In genomic region chrX:134547330-134547729, GRCm38 (mm10) we compare ENCODE assay signal across 20 mouse cellular contexts. TPM values are rescaled to one million over a fixed set of nuclear protein-coding genes. Genes with fewer than 3 reads are reported as not detected.
DNase-seq lines count a peak whose midpoint lies in the region; ATAC-seq and TF ChIP-seq lines count a peak whose summit lies in the region.
"Had no signal": no experiment of that assay in that cellular context is flagged by ENCODE, and none has a peak within 500 bp of the region (broad histone marks: within the 10 kb centered on the region; RNA-seq: fewer than 3 reads in every experiment).

No protein-coding gene starts in this region.

- H3K36me3 ChIP-seq in liver, adult 2 months (ENCODE audit: control insufficient read depth, insufficient read depth, low read length): no peaks in the 10 kb centered on the region
- H3K36me3 ChIP-seq in liver, embryonic 11.5 days (ENCODE audit: control insufficient read depth, insufficient read depth, low read length): no peaks in the 10 kb centered on the region; the same call in 1 of the 2 replicates
- no peaks in the 10 kb centered on the region for H3K36me3 ChIP-seq in liver, postnatal 0 days (replicated peaks; ENCODE audit: insufficient read depth, low read length)
- H3K36me3 ChIP-seq in liver, embryonic 12.5 days: peaks cover 14% of the 10 kb centered on the region; the same call in 1 of the 2 replicates

- 20% methylated on average over 4 of the region's 4 CpGs for WGBS in liver, adult 2 months
- 82% methylated on average over 4 of the region's 4 CpGs for WGBS in liver, embryonic 11.5 days
- WGBS in liver, postnatal 0 days (ENCODE audit: insufficient replicate concordance): 69% methylated on average over 4 of the region's 4 CpGs
- 82% methylated on average over 4 of the region's 4 CpGs for WGBS in liver, embryonic 12.5 days (ENCODE audit: insufficient replicate concordance)

- ATAC-seq in liver, embryonic 11.5 days (replicated peaks; ENCODE audit: low FRiP score): no peak
- ATAC-seq in liver, postnatal 0 days: peak; percentile 70
- no peak for ATAC-seq in liver, embryonic 12.5 days
- ATAC-seq: activated CD4-positive, CD25-positive, alpha-beta regulatory T cell, adult 4 months; CD4-positive, CD25-positive, alpha-beta regulatory T cell, adult 4 months; Patski had no signal

- TF ChIP-seq CTCF in liver, adult 2 months (IDR thresholded peaks at IDR 0.05; ENCODE audit: low read depth, low read length): no peak
- TF ChIP-seq CTCF in liver, postnatal 0 days (IDR thresholded peaks at IDR 0.05; ENCODE audit: low read depth): no peak

- H3K27me3 ChIP-seq in liver, adult 2 months (ENCODE audit: control insufficient read depth, insufficient read depth, low read length): no peaks in the 10 kb centered on the region
- H3K27me3 ChIP-seq in liver, embryonic 11.5 days (replicated peaks; ENCODE audit: control insufficient read depth, insufficient read depth, low read length): no peaks in the 10 kb centered on the region
- no peaks in the 10 kb centered on the region for H3K27me3 ChIP-seq in liver, postnatal 0 days (ENCODE audit: insufficient read depth, low read length)
- H3K27me3 ChIP-seq in liver, embryonic 12.5 days (replicated peaks): no peaks in the 10 kb centered on the region
- H3K27me3 ChIP-seq: CH12.LX, Patski had no signal

- peak; percentile 61 for DNase-seq in liver, adult 2 months (ENCODE audit: extremely low read depth, low read depth, low spot score)
- DNase-seq in liver, embryonic 11.5 days (ENCODE audit: low spot score): no peak
- DNase-seq in liver, postnatal 0 days: no peak
- DNase-seq: adrenal gland, adult 2 months; adrenal gland, adult 8-10 months; adrenal gland, postnatal 10 days; adrenal gland, postnatal 14 days; adrenal gland, postnatal 25 days; adrenal gland, postnatal 36 days; B cell, adult 2 months; cerebellum, adult 11 months; cerebellum, adult 11-12 months; cerebellum, adult 18-20 months had no signal

- no peak for TF ChIP-seq POLR2A in liver, adult 2 months (IDR thresholded peaks at IDR 0.05; ENCODE audit: extremely low read depth, insufficient read depth, low read length)

- TF ChIP-seq EP300 in liver, postnatal 0 days (IDR thresholded peaks at IDR 0.05; ENCODE audit: low read depth): no peak

- H3K27ac ChIP-seq in liver, adult 2 months (replicated peaks; ENCODE audit: insufficient read depth, low read depth, low read length): no peak overlapping the region
- no peak overlapping the region for H3K27ac ChIP-seq in liver, embryonic 11.5 days (ENCODE audit: low read depth, low read length)
- no peak overlapping the region for H3K27ac ChIP-seq in liver, postnatal 0 days (ENCODE audit: low read depth)
- H3K27ac ChIP-seq in liver, embryonic 12.5 days: no peak overlapping the region

- H3K4me1 ChIP-seq in liver, adult 2 months (ENCODE audit: control insufficient read depth, insufficient read depth, low read length): no peaks in the 10 kb centered on the region
- no peaks in the 10 kb centered on the region for H3K4me1 ChIP-seq in liver, embryonic 11.5 days (replicated peaks; ENCODE audit: control insufficient read depth, insufficient read depth, low read length)
- H3K4me1 ChIP-seq in liver, postnatal 0 days (ENCODE audit: insufficient read depth): no peaks in the 10 kb centered on the region
- H3K4me1 ChIP-seq in liver, embryonic 12.5 days: 0 out of 2 replicates have a peak, but pooled peaks cover 2% of the 10 kb centered on the region

- no peak overlapping the region for H3K9ac ChIP-seq in liver, adult 2 months (ENCODE audit: low read depth, low read length)
- no peak overlapping the region for H3K9ac ChIP-seq in liver, embryonic 11.5 days (ENCODE audit: low read depth, low read length)
- H3K9ac ChIP-seq in liver, postnatal 0 days (replicated peaks): no peak overlapping the region
- no peak overlapping the region for H3K9ac ChIP-seq in liver, embryonic 12.5 days

- no peak overlapping the region for H3K4me2 ChIP-seq in liver, embryonic 11.5 days
- no peak overlapping the region for H3K4me2 ChIP-seq in liver, postnatal 0 days (ENCODE audit: low read depth, low read length)
- H3K4me2 ChIP-seq in liver, embryonic 12.5 days: no peak overlapping the region

- H3K79me2 ChIP-seq in liver, adult 2 months (ENCODE audit: control insufficient read depth, insufficient read depth, low read length): no peaks in the 10 kb centered on the region

- H3K4me3 ChIP-seq in liver, adult 2 months (ENCODE audit: insufficient read depth, low read depth, low read length): no peak overlapping the region
- no peak overlapping the region for H3K4me3 ChIP-seq in liver, embryonic 11.5 days (ENCODE audit: low read depth, low read length)
- no peak overlapping the region for H3K4me3 ChIP-seq in liver, postnatal 0 days (ENCODE audit: low read depth, low read length)
- no peak overlapping the region for H3K4me3 ChIP-seq in liver, embryonic 12.5 days

- H3K9me3 ChIP-seq in liver, embryonic 11.5 days (ENCODE audit: control insufficient read depth, low read length): no peaks in the 10 kb centered on the region
- H3K9me3 ChIP-seq in liver, postnatal 0 days (ENCODE audit: low read length): no peaks in the 10 kb centered on the region
- H3K9me3 ChIP-seq in liver, embryonic 12.5 days (replicated peaks): no peaks in the 10 kb centered on the region
- H3K9me3 ChIP-seq: G1E had no signal

RNA-seq across cellular contexts. Expression of gene Timm8a1, which starts 5.7 kb away (rescaled TPM):
- 29.4 and 39.0 TPM in 2 replicates for total RNA-seq in liver, adult 2 months (2014; rRNA removed)
- polyA plus RNA-seq in liver, adult 2 months (2012; rRNA removed): 3.6 and 3.8 TPM in 2 replicates
- polyA plus RNA-seq in liver, embryonic 11.5 days (2014; fragmentation: Nextera tagmentation; extraction: Ambion mirVana): 194 and 200 TPM in 2 replicates
- polyA plus RNA-seq in liver, postnatal 0 days (2015; fragmentation: Nextera tagmentation; extraction: Ambion mirVana): 106 and 115 TPM in 2 replicates
- polyA plus RNA-seq in liver, embryonic 12.5 days (2016; fragmentation: Nextera tagmentation; extraction: Ambion mirVana): 123 and 136 TPM in 2 replicates

RNA-seq across cellular contexts. Expression of gene Btk, which starts 36.0 kb away (rescaled TPM):
- total RNA-seq in liver, adult 2 months (2014; rRNA removed): 0.83 and 0.87 TPM in 2 replicates
- 0.25 and 0.35 TPM in 2 replicates for polyA plus RNA-seq in liver, adult 2 months (2012; rRNA removed)
- polyA plus RNA-seq in liver, embryonic 11.5 days (2014; fragmentation: Nextera tagmentation; extraction: Ambion mirVana): 40.2 and 43.5 TPM in 2 replicates
- 10.9 and 11.9 TPM in 2 replicates for polyA plus RNA-seq in liver, postnatal 0 days (2015; fragmentation: Nextera tagmentation; extraction: Ambion mirVana)
- polyA plus RNA-seq in liver, embryonic 12.5 days (2016; fragmentation: Nextera tagmentation; extraction: Ambion mirVana): 29.9 and 30.8 TPM in 2 replicates
- polyA plus RNA-seq: C2C12, Patski had no signal

RNA-seq across cellular contexts. Expression of gene Rpl36a, which starts 38.1 kb away (rescaled TPM):
- total RNA-seq in liver, adult 2 months (2014; rRNA removed): 349 and 403 TPM in 2 replicates
- polyA plus RNA-seq in liver, adult 2 months (2012; rRNA removed): 77.1 and 85.4 TPM in 2 replicates
- polyA plus RNA-seq in liver, embryonic 11.5 days (2014; fragmentation: Nextera tagmentation; extraction: Ambion mirVana): 539 and 608 TPM in 2 replicates
- 306 and 323 TPM in 2 replicates for polyA plus RNA-seq in liver, postnatal 0 days (2015; fragmentation: Nextera tagmentation; extraction: Ambion mirVana)
- polyA plus RNA-seq in liver, embryonic 12.5 days (2016; fragmentation: Nextera tagmentation; extraction: Ambion mirVana): 409 and 421 TPM in 2 replicates

RNA-seq across cellular contexts. Expression of gene Gla, which starts 53.6 kb away (rescaled TPM):
- 5.2 and 5.7 TPM in 2 replicates for total RNA-seq in liver, adult 2 months (2014; rRNA removed)
- polyA plus RNA-seq in liver, adult 2 months (2012; rRNA removed): 1.2 and 1.6 TPM in 2 replicates
- 8.4 and 8.9 TPM in 2 replicates for polyA plus RNA-seq in liver, embryonic 11.5 days (2014; fragmentation: Nextera tagmentation; extraction: Ambion mirVana)
- polyA plus RNA-seq in liver, postnatal 0 days (2015; fragmentation: Nextera tagmentation; extraction: Ambion mirVana): 2.8 and 3.2 TPM in 2 replicates
- 4.5 and 4.8 TPM in 2 replicates for polyA plus RNA-seq in liver, embryonic 12.5 days (2016; fragmentation: Nextera tagmentation; extraction: Ambion mirVana)

RNA-seq across cellular contexts. Expression of gene Hnrnph2, which starts 53.6 kb away (rescaled TPM):
- 33.6 and 42.8 TPM in 2 replicates for total RNA-seq in liver, adult 2 months (2014; rRNA removed)
- 6.7 and 9.0 TPM in 2 replicates for polyA plus RNA-seq in liver, adult 2 months (2012; rRNA removed)
- 134 and 153 TPM in 2 replicates for polyA plus RNA-seq in liver, embryonic 11.5 days (2014; fragmentation: Nextera tagmentation; extraction: Ambion mirVana)
- polyA plus RNA-seq in liver, postnatal 0 days (2015; fragmentation: Nextera tagmentation; extraction: Ambion mirVana): 50.6 and 55.7 TPM in 2 replicates
- 110 and 111 TPM in 2 replicates for polyA plus RNA-seq in liver, embryonic 12.5 days (2016; fragmentation: Nextera tagmentation; extraction: Ambion mirVana)

Comparison
In these comparisons a context has a peak if more than half of its experiments do, and no peak if none do; other contexts are left out.
1. RNA of gene Timm8a1, which starts 5.7 kb away (polyA plus RNA-seq): 194 to 200 TPM in liver, embryonic 11.5 days, 123 to 136 TPM in liver, embryonic 12.5 days and 106 to 115 TPM in liver, postnatal 0 days; 3.6 to 3.8 TPM in liver, adult 2 months; every median in the first group is over 10 times any median in the second.